Mouse (Mus musculus): Measurements from ENCODE around the gene Tbc1d10c. TPM values are rescaled to one million over a fixed set of nuclear protein-coding genes. Genes with fewer than 3 reads are reported as not detected.

The Tbc1d10c gene
- polyA plus RNA-seq, 1 experiment: 0.98 TPM

DNA sequence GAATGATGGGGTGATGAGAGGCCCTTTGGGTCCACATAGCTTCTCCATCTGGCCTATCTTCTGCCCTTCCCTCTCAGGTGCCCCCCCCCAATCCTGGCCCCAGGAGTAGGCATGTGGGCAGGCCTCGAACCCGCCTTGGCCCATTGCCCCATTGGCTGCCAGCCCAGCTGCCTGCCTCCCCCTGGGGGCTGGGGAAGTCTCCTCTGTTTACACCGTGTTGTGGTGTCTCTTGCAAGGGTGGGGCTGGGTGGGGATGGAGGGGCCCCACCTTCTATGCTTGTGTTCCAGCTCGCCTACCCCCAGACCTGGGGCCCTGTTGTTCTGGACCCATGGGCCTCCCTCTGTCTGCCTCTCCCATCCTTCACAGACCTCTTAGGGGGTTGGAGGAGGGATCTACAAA, 29.3 kb upstream of the Tbc1d10c start:
- H3K4me1 ChIP-seq (ENCODE audit: control insufficient read depth, insufficient read depth, low read length): peaks cover 6% of the 10 kb centered on the region
- no peak for TF ChIP-seq CTCF (IDR thresholded peaks at IDR 0.05; ENCODE audit: control insufficient read depth, insufficient read depth, insufficient replicate concordance, low read depth, low read length)
- TF ChIP-seq POLR2A (IDR thresholded peaks at IDR 0.05; ENCODE audit: control insufficient read depth, low read depth, low read length): no peak
- H3K27me3 ChIP-seq (ENCODE audit: control insufficient read depth, insufficient read depth, low read length): no peaks in the 10 kb centered on the region
- H3K36me3 ChIP-seq (ENCODE audit: control insufficient read depth, insufficient read depth, low read length): no peaks in the 10 kb centered on the region
- no peak overlapping the region for H3K4me3 ChIP-seq (ENCODE audit: control insufficient read depth, low read depth, low read length)
- H3K27ac ChIP-seq (ENCODE audit: control insufficient read depth, insufficient read depth, low read depth, low read length): no peak overlapping the region

DNA sequence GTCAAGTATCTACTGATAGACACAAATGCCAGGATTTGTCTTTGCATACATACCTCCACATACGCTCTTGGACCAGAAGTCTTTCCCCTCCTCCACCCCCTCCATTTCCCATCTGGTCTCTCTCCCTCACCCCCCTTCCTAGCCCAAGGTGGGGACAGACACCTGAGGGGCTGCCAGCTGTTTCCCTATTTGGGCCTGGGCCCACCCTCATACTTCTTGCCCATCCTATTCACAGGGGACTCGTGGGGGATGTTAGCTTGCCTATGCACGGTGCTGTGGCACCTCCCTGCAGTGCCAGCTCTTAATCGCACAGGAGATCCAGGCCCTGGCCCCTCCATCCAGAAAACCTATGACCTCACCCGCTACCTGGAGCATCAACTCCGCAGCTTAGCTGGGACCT, 28.9 kb upstream of the Tbc1d10c start:
- Histone ChIP-seq H3K27me3 (ENCODE audit: control insufficient read depth, insufficient read depth, low read length) (no peaks in the 10 kb centered on the region), H3K4me3 (ENCODE audit: control insufficient read depth, low read depth, low read length) (no peak overlapping the region), H3K27ac (ENCODE audit: control insufficient read depth, insufficient read depth, low read depth, low read length) (no peak overlapping the region), H3K36me3 (ENCODE audit: control insufficient read depth, insufficient read depth, low read length) (no peaks in the 10 kb centered on the region), H3K4me1 (ENCODE audit: control insufficient read depth, insufficient read depth, low read length) (peaks cover 9% of the 10 kb centered on the region)
- TF ChIP-seq POLR2A (IDR thresholded peaks at IDR 0.05; ENCODE audit: control insufficient read depth, low read depth, low read length): no peak
- no peak for TF ChIP-seq CTCF (IDR thresholded peaks at IDR 0.05; ENCODE audit: control insufficient read depth, insufficient read depth, insufficient replicate concordance, low read depth, low read length)

DNA sequence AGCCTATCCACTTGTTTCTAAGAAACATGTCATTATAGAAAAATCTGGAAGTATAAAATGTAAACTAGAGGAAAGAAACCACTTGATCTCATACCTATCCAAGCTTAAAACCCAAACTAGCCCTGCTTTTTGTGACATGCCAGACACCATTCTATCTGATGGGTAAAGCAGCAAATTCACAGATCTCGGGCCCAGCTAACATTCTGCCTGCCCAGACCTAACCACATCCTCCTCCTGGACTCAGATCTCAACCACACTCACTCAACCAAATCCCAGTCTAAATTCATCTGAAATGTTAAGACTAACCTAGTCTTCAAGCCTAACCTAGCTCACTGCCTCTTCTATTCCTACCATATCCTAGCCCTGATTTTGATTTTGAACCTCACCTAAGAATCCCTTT, 27.7 kb upstream of the Tbc1d10c start:
- Histone ChIP-seq H3K27me3 (ENCODE audit: control insufficient read depth, insufficient read depth, low read length) (no peaks in the 10 kb centered on the region; the same call in 1 of the 2 replicates), H3K27ac (ENCODE audit: control insufficient read depth, insufficient read depth, low read depth, low read length) (no peak overlapping the region), H3K36me3 (ENCODE audit: control insufficient read depth, insufficient read depth, low read length) (no peaks in the 10 kb centered on the region), H3K4me3 (ENCODE audit: control insufficient read depth, low read depth, low read length) (no peak overlapping the region), H3K4me1 (ENCODE audit: control insufficient read depth, insufficient read depth, low read length) (peaks cover 13% of the 10 kb centered on the region)
- TF ChIP-seq CTCF (IDR thresholded peaks at IDR 0.05; ENCODE audit: control insufficient read depth, insufficient read depth, insufficient replicate concordance, low read depth, low read length) (no peak), POLR2A (IDR thresholded peaks at IDR 0.05; ENCODE audit: control insufficient read depth, low read depth, low read length) (no peak)

DNA sequence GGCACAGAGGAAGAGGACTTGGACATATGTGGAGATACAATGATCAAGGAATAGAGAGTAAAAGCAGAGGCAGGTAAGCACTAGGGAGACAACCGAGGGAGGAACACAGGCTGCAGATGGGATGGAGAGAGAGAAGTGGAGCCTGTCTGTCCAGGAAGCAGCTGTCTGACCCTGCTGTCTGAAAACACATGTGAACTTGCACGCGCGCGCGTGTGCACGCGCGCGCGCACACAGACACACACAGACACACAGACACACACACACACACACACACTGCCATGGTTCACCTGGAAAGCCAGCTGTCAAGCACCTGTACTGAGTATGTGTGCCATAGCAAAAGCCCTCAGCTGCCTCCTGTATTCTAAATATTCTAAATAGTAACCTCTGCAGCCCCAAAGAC, 27.2 kb upstream of the Tbc1d10c start:
- TF ChIP-seq POLR2A (IDR thresholded peaks at IDR 0.05; ENCODE audit: control insufficient read depth, low read depth, low read length) (no peak), CTCF (IDR thresholded peaks at IDR 0.05; ENCODE audit: control insufficient read depth, insufficient read depth, insufficient replicate concordance, low read depth, low read length) (no peak)
- H3K27me3 ChIP-seq (ENCODE audit: control insufficient read depth, insufficient read depth, low read length): no peaks in the 10 kb centered on the region; the same call in 1 of the 2 replicates
- no peak overlapping the region for H3K4me3 ChIP-seq (ENCODE audit: control insufficient read depth, low read depth, low read length)
- H3K4me1 ChIP-seq (ENCODE audit: control insufficient read depth, insufficient read depth, low read length): peaks cover 18% of the 10 kb centered on the region
- no peak overlapping the region for H3K27ac ChIP-seq (ENCODE audit: control insufficient read depth, insufficient read depth, low read depth, low read length)
- no peaks in the 10 kb centered on the region for H3K36me3 ChIP-seq (ENCODE audit: control insufficient read depth, insufficient read depth, low read length)

DNA sequence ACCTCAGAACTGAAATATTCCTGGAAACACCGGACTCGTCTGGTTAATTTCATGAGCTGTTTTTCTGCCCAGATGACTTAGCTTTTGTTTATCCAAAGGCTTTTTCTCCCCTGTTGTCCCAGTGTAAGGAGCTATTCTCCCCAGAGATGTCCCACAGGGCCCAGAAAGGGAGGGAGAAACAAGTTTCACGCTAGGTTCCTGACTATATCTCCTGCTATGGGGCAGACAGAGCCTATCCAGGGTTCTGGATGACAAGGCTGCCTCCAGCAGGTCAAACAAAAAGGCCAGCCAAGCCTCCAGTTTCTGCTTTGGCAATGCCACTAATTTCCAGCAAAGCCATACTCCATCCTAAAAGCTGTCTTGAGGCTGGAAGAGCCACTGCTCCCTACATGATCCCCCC, 26.8 kb upstream of the Tbc1d10c start:
- no peak overlapping the region for H3K4me3 ChIP-seq (ENCODE audit: control insufficient read depth, low read depth, low read length)
- peaks cover 21% of the 10 kb centered on the region for H3K4me1 ChIP-seq (ENCODE audit: control insufficient read depth, insufficient read depth, low read length)
- TF ChIP-seq POLR2A (IDR thresholded peaks at IDR 0.05; ENCODE audit: control insufficient read depth, low read depth, low read length): no peak
- TF ChIP-seq CTCF (IDR thresholded peaks at IDR 0.05; ENCODE audit: control insufficient read depth, insufficient read depth, insufficient replicate concordance, low read depth, low read length): no peak
- no peaks in the 10 kb centered on the region for H3K36me3 ChIP-seq (ENCODE audit: control insufficient read depth, insufficient read depth, low read length)
- no peak overlapping the region for H3K27ac ChIP-seq (ENCODE audit: control insufficient read depth, insufficient read depth, low read depth, low read length)
- H3K27me3 ChIP-seq (ENCODE audit: control insufficient read depth, insufficient read depth, low read length): no peaks in the 10 kb centered on the region; the same call in 1 of the 2 replicates

DNA sequence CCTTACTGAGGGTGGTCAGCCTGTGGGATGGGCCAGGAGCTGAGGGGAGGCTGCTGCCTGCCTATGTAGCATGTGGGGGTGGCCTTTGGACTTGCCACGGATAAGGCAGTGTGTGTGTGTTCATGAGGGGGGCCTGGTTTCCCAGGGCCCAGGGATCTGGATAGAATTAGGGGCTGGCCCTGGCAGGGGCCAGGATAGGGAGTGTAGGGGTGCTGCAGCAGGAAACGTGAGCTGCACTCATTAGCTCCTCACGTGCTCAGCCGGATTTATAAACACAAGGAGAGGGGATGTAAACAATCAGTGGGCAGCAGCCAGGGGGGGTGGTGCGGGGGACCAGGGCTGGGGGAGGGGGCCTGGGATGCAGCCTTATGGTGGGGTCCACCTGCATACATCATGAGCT, 26.1 kb upstream of the Tbc1d10c start:
- H3K27me3 ChIP-seq (ENCODE audit: control insufficient read depth, insufficient read depth, low read length): no peaks in the 10 kb centered on the region; the same call in 1 of the 2 replicates
- no peak for TF ChIP-seq POLR2A (IDR thresholded peaks at IDR 0.05; ENCODE audit: control insufficient read depth, low read depth, low read length)
- TF ChIP-seq CTCF (IDR thresholded peaks at IDR 0.05; ENCODE audit: control insufficient read depth, insufficient read depth, insufficient replicate concordance, low read depth, low read length): no peak
- H3K4me3 ChIP-seq (ENCODE audit: control insufficient read depth, low read depth, low read length): no peak overlapping the region
- no peaks in the 10 kb centered on the region for H3K36me3 ChIP-seq (ENCODE audit: control insufficient read depth, insufficient read depth, low read length)
- peaks cover 21% of the 10 kb centered on the region for H3K4me1 ChIP-seq (ENCODE audit: control insufficient read depth, insufficient read depth, low read length)
- no peak overlapping the region for H3K27ac ChIP-seq (ENCODE audit: control insufficient read depth, insufficient read depth, low read depth, low read length)

DNA sequence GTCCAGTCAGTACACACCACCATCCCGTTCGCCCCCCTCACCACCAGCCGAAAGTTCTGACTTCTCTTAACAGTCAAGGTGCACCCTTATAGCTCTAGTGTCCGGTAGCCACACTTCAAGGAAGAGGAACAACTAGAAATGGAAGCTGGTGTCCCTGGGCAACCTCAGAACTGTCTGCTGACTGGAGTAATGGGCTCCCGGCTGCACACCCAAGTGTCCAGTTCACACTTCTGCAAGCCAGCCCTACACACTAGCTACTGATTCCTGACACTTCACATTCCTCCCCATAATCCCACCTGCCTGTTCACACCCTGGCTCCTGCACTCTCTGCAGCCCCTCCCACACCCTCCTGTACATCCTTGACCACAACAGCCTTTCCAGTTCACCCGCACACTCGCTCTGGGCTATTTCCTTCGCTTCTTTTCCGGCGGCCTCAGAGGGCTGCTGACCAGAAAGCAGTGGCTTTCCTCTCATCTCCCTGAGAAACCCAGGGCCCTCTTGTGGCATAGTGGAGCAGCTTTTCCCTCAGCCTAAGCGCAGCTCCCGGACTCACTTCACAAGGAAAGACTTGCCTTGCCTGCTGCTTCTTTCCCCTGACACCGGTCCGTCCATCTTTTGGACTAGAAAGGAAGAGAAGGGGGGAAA, 25.1 kb upstream of the Tbc1d10c start:
- TF ChIP-seq POLR2A (IDR thresholded peaks at IDR 0.05; ENCODE audit: control insufficient read depth, low read depth, low read length) (no peak), CTCF (IDR thresholded peaks at IDR 0.05; ENCODE audit: control insufficient read depth, insufficient read depth, insufficient replicate concordance, low read depth, low read length) (peak; percentile 5; the same call in 1 of the 2 replicates)
- Histone ChIP-seq H3K4me1 (ENCODE audit: control insufficient read depth, insufficient read depth, low read length) (peaks cover 21% of the 10 kb centered on the region), H3K4me3 (ENCODE audit: control insufficient read depth, low read depth, low read length) (no peak overlapping the region), H3K36me3 (ENCODE audit: control insufficient read depth, insufficient read depth, low read length) (no peaks in the 10 kb centered on the region), H3K27me3 (ENCODE audit: control insufficient read depth, insufficient read depth, low read length) (no peaks in the 10 kb centered on the region; the same call in 1 of the 2 replicates), H3K27ac (ENCODE audit: control insufficient read depth, insufficient read depth, low read depth, low read length) (no peak overlapping the region)
